Mouse (Mus musculus): Measurements from ENCODE around the gene Cacna1c. TPM values are rescaled to one million over a fixed set of nuclear protein-coding genes. Genes with fewer than 3 reads are reported as not detected.

The Cacna1c gene
- polyA plus RNA-seq, 1 experiment from 2014 or later = 9.3 TPM

- Histone ChIP-seq H3K36me3 (peaks cover 16% of the 10 kb centered on the region), H3K9ac (no peak overlapping the region), H3K27ac (no peak overlapping the region), H3K4me2 (no peak overlapping the region), H3K4me1 (no peaks in the 10 kb centered on the region), H3K4me3 (no peak overlapping the region), H3K27me3 (no peaks in the 10 kb centered on the region), H3K9me3 (no peaks in the 10 kb centered on the region)
- ATAC-seq (ENCODE audit: insufficient number of reproducible peaks, insufficient read depth, low FRiP score, low TSS enrichment, low read depth) = no peak
- 88% methylated on average over 6 of the region's 6 CpGs for WGBS
Observed at GRCm38 (mm10) chr6:118770396-118770795, 425.8 kb downstream of the Cacna1c start.

- 92% methylated on average over 8 of the region's 8 CpGs for WGBS
- ATAC-seq (ENCODE audit: insufficient number of reproducible peaks, insufficient read depth, low FRiP score, low TSS enrichment, low read depth) = no peak
- H3K4me1 ChIP-seq = no peaks in the 10 kb centered on the region
Observed at GRCm38 (mm10) chr6:118769792-118770191, 426.4 kb downstream of the Cacna1c start.

GRCm38 (mm10) chr6:118767698-118768097, 428.5 kb downstream of the Cacna1c start:
- no peak overlapping the region for H3K27ac ChIP-seq
- no peak overlapping the region for H3K4me2 ChIP-seq
- no peaks in the 10 kb centered on the region for H3K27me3 ChIP-seq
- H3K9me3 ChIP-seq = no peaks in the 10 kb centered on the region
- 62% methylated on average over 6 of the region's 6 CpGs for WGBS
- no peak overlapping the region for H3K9ac ChIP-seq
- no peaks in the 10 kb centered on the region for H3K36me3 ChIP-seq
- no peak for ATAC-seq (ENCODE audit: insufficient number of reproducible peaks, insufficient read depth, low FRiP score, low TSS enrichment, low read depth)
- no peaks in the 10 kb centered on the region for H3K4me1 ChIP-seq
- H3K4me3 ChIP-seq = no peak overlapping the region

More at GRCm38 (mm10) chr6:118769792-118770191, 426.4 kb downstream of the Cacna1c start:
- Histone ChIP-seq H3K9me3 (no peaks in the 10 kb centered on the region), H3K27ac (no peak overlapping the region), H3K4me3 (no peak overlapping the region), H3K9ac (no peak overlapping the region), H3K36me3 (peaks cover 10% of the 10 kb centered on the region), H3K4me2 (no peak overlapping the region), H3K27me3 (no peaks in the 10 kb centered on the region)

GRCm38 (mm10) chr6:118765261-118765660, 431.0 kb downstream of the Cacna1c start:
- Histone ChIP-seq H3K4me3 (no peak overlapping the region), H3K36me3 (peaks cover 3% of the 10 kb centered on the region; the same call in 1 of the 2 replicates), H3K27ac (no peak overlapping the region), H3K9me3 (no peaks in the 10 kb centered on the region), H3K9ac (no peak overlapping the region), H3K4me2 (no peak overlapping the region), H3K4me1 (no peaks in the 10 kb centered on the region), H3K27me3 (no peaks in the 10 kb centered on the region)
- WGBS = 78% methylated on average over 1 of the region's 1 CpGs
- ATAC-seq (ENCODE audit: insufficient number of reproducible peaks, insufficient read depth, low FRiP score, low TSS enrichment, low read depth) = no peak

- H3K27me3 ChIP-seq = no peaks in the 10 kb centered on the region
- H3K4me2 ChIP-seq = no peak overlapping the region
- H3K27ac ChIP-seq = no peak overlapping the region
- no peak overlapping the region for H3K9ac ChIP-seq
- no peak for ATAC-seq (ENCODE audit: insufficient number of reproducible peaks, insufficient read depth, low FRiP score, low TSS enrichment, low read depth)
- no peaks in the 10 kb centered on the region for H3K4me1 ChIP-seq
- 83% methylated on average over 5 of the region's 5 CpGs for whole genome bisulfite sequencing
- no peak overlapping the region for H3K4me3 ChIP-seq
- H3K36me3 ChIP-seq = peaks cover 13% of the 10 kb centered on the region; the same call in 1 of the 2 replicates
- no peaks in the 10 kb centered on the region for H3K9me3 ChIP-seq
Observed at GRCm38 (mm10) chr6:118759015-118759414, 437.2 kb downstream of the Cacna1c start.

- no peak overlapping the region for H3K4me3 ChIP-seq
- H3K4me1 ChIP-seq = no peaks in the 10 kb centered on the region
- no peaks in the 10 kb centered on the region for H3K27me3 ChIP-seq
- no peak overlapping the region for H3K4me2 ChIP-seq
- H3K36me3 ChIP-seq = peaks cover 13% of the 10 kb centered on the region; the same call in 1 of the 2 replicates
- H3K27ac ChIP-seq = no peak overlapping the region
- H3K9me3 ChIP-seq = no peaks in the 10 kb centered on the region
- ATAC-seq (ENCODE audit: insufficient number of reproducible peaks, insufficient read depth, low FRiP score, low TSS enrichment, low read depth) = no peak
- no peak overlapping the region for H3K9ac ChIP-seq
- WGBS = 70% methylated on average over 7 of the region's 7 CpGs
Observed at GRCm38 (mm10) chr6:118758290-118758907, 437.8 kb downstream of the Cacna1c start.

GRCm38 (mm10) chr6:118757533-118758289, 438.5 kb downstream of the Cacna1c start:
- Histone ChIP-seq H3K36me3 (peaks cover 13% of the 10 kb centered on the region; the same call in 1 of the 2 replicates), H3K9ac (no peak overlapping the region), H3K4me2 (no peak overlapping the region), H3K27ac (no peak overlapping the region), H3K4me3 (no peak overlapping the region), H3K27me3 (no peaks in the 10 kb centered on the region), H3K4me1 (no peaks in the 10 kb centered on the region), H3K9me3 (no peaks in the 10 kb centered on the region)
- ATAC-seq (ENCODE audit: insufficient number of reproducible peaks, insufficient read depth, low FRiP score, low TSS enrichment, low read depth) = no peak
- 75% methylated on average over 12 of the region's 12 CpGs for WGBS

- Histone ChIP-seq H3K4me1 (no peaks in the 10 kb centered on the region), H3K4me3 (no peak overlapping the region), H3K4me2 (no peak overlapping the region), H3K9me3 (no peaks in the 10 kb centered on the region), H3K27me3 (no peaks in the 10 kb centered on the region), H3K36me3 (peaks cover 17% of the 10 kb centered on the region), H3K27ac (no peak overlapping the region), H3K9ac (no peak overlapping the region)
- 61% methylated on average over 4 of the region's 4 CpGs for WGBS
- ATAC-seq (ENCODE audit: insufficient number of reproducible peaks, insufficient read depth, low FRiP score, low TSS enrichment, low read depth) = no peak
Observed at GRCm38 (mm10) chr6:118756511-118756910, 439.7 kb downstream of the Cacna1c start.

- WGBS = 91% methylated on average over 5 of the region's 5 CpGs
- no peak for ATAC-seq (ENCODE audit: insufficient number of reproducible peaks, insufficient read depth, low FRiP score, low TSS enrichment, low read depth)
Observed at GRCm38 (mm10) chr6:118755768-118756167, 440.4 kb downstream of the Cacna1c start.

GRCm38 (mm10) chr6:118754439-118754838, 441.8 kb downstream of the Cacna1c start:
- H3K36me3 ChIP-seq = peaks cover 24% of the 10 kb centered on the region
- no peak for ATAC-seq (ENCODE audit: insufficient number of reproducible peaks, insufficient read depth, low FRiP score, low TSS enrichment, low read depth)
- no peaks in the 10 kb centered on the region for H3K9me3 ChIP-seq
- H3K27me3 ChIP-seq = no peaks in the 10 kb centered on the region
- H3K9ac ChIP-seq = no peak overlapping the region
- H3K4me1 ChIP-seq = no peaks in the 10 kb centered on the region
- H3K27ac ChIP-seq = no peak overlapping the region
- WGBS = 82% methylated on average over 3 of the region's 3 CpGs
- H3K4me2 ChIP-seq = no peak overlapping the region
- no peak overlapping the region for H3K4me3 ChIP-seq

More at GRCm38 (mm10) chr6:118755768-118756167, 440.4 kb downstream of the Cacna1c start:
- Histone ChIP-seq H3K27me3 (no peaks in the 10 kb centered on the region), H3K36me3 (peaks cover 20% of the 10 kb centered on the region), H3K9me3 (no peaks in the 10 kb centered on the region), H3K27ac (no peak overlapping the region), H3K4me3 (no peak overlapping the region), H3K4me2 (no peak overlapping the region), H3K9ac (no peak overlapping the region), H3K4me1 (no peaks in the 10 kb centered on the region)

GRCm38 (mm10) chr6:118753787-118754186, 442.4 kb downstream of the Cacna1c start:
- Histone ChIP-seq H3K27ac (no peak overlapping the region), H3K4me1 (no peaks in the 10 kb centered on the region), H3K27me3 (no peaks in the 10 kb centered on the region), H3K9ac (no peak overlapping the region), H3K9me3 (no peaks in the 10 kb centered on the region), H3K36me3 (peaks cover 31% of the 10 kb centered on the region), H3K4me2 (no peak overlapping the region), H3K4me3 (no peak overlapping the region)
- WGBS = 82% methylated on average over 8 of the region's 8 CpGs
- no peak for ATAC-seq (ENCODE audit: insufficient number of reproducible peaks, insufficient read depth, low FRiP score, low TSS enrichment, low read depth)

GRCm38 (mm10) chr6:118753064-118753463, 443.2 kb downstream of the Cacna1c start:
- Histone ChIP-seq H3K9me3 (no peaks in the 10 kb centered on the region), H3K36me3 (peaks cover 32% of the 10 kb centered on the region), H3K4me3 (no peak overlapping the region), H3K9ac (no peak overlapping the region), H3K4me2 (no peak overlapping the region), H3K4me1 (no peaks in the 10 kb centered on the region), H3K27me3 (no peaks in the 10 kb centered on the region), H3K27ac (no peak overlapping the region)
- ATAC-seq (ENCODE audit: insufficient number of reproducible peaks, insufficient read depth, low FRiP score, low TSS enrichment, low read depth) = no peak
- WGBS = 81% methylated on average over 5 of the region's 5 CpGs

Data from embryonic facial prominence, embryonic 13.5 days (tissue).